Mouse (Mus musculus) hindbrain, embryonic 10.5 days (tissue): ENCODE measurements around the gene Psenen. TPM values are rescaled to one million over a fixed set of nuclear protein-coding genes. Genes with fewer than 3 reads are reported as not detected.

Source experiments
- DNase-seq: peaks from one replicate; pipeline ENCODE4 v3.0.0-alpha.2; 2017; ENCODE audit warnings: low spot score
- H3K27ac ChIP-seq: fragments of 300-500 bp; sonication (generic); 2 replicates; pipeline ENCODE4 v1.5.1; 2016; ENCODE audit warnings: mild to moderate bottlenecking, moderate library complexity
- H3K27me3 ChIP-seq: fragments of 300-500 bp; sonication (generic); 2 replicates; pipeline ENCODE4 v1.6.1; 2016; ENCODE audit warnings: mild to moderate bottlenecking; ENCODE audit not compliant: poor library complexity, insufficient read depth, severe bottlenecking
- H3K36me3 ChIP-seq: fragments of 300-500 bp; sonication (generic); 2 replicates; pipeline ENCODE4 v1.6.1; 2016; ENCODE audit warnings: mild to moderate bottlenecking, moderate library complexity
- H3K4me1 ChIP-seq: fragments of 300-500 bp; sonication (generic); replicated peaks from 2 replicates; pipeline ENCODE4 v1.6.1; 2016; ENCODE audit warnings: mild to moderate bottlenecking
- H3K4me3 ChIP-seq: fragments of 300-500 bp; sonication (generic); 2 replicates; pipeline ENCODE4 v1.5.1; 2016; ENCODE audit warnings: mild to moderate bottlenecking, moderate library complexity
- H3K9me3 ChIP-seq: fragments of 300-500 bp; sonication (generic); 2 replicates; pipeline ENCODE4 v1.6.1; 2016; ENCODE audit warnings: mild to moderate bottlenecking, moderate library complexity
- WGBS: fragments of 180-500 bp; shearing (Covaris S2); methylation state at CpG from one replicate; pipeline ENCODE4 v1.1.7; 2016; 5-methylcytosine and 5-hydroxymethylcytosine counted together
- polyA plus RNA-seq: library from polyadenylated mRNA; unstranded; fragments of >200 nt; fragmentation: Nextera tagmentation; extraction: Ambion mirVana; gene quantifications from 2 replicates; pipeline ENCODE4 v1.2.1, GENCODE M21; 2016

Psenen gene
- polyA plus RNA-seq, 1 experiment from 2014 or later = 140 TPM

DNA sequence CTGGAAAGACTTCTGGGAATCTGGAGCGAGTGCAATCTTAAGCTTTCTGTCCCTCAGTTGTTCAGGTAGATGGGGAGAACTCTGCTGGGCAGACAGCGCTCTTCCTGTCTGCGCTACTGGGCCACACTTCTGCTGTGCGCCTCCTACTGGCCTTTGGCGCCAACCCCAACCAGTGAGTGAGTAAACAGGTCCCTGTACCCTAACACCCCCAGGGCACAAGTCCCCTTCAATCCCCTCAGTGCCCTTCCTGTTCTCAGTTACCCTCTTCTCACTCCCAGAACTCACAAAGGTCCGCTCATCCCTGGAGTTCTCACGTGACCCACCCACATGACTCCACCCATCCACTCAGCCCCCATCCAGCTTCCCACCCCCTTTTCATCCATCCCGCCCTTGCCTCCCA is 45.1 kb downstream of the Psenen start:
- H3K27ac ChIP-seq = no peak overlapping the region

GRCm38 (mm10) chr7:30515003-30515760 is 48.2 kb downstream of the Psenen start:
- WGBS = 60% methylated on average over 24 of the region's 24 CpGs
- H3K4me1 ChIP-seq = peaks cover 9% of the 10 kb centered on the region
- no peaks in the 10 kb centered on the region for H3K36me3 ChIP-seq
- peaks cover 4% of the 10 kb centered on the region; the same call in 1 of the 2 replicates for H3K27me3 ChIP-seq
- no peak overlapping the region for H3K27ac ChIP-seq
- DNase-seq = no peak
- H3K9me3 ChIP-seq = no peaks in the 10 kb centered on the region
- H3K4me3 ChIP-seq = no peak overlapping the region

More for the DNA sequence above, 45.1 kb downstream of the Psenen start:
- Histone ChIP-seq H3K9me3 (no peaks in the 10 kb centered on the region), H3K4me1 (peaks cover 27% of the 10 kb centered on the region), H3K36me3 (peaks cover 10% of the 10 kb centered on the region), H3K4me3 (peak overlapping the region; percentile 23), H3K27me3 (peaks cover 9% of the 10 kb centered on the region)
- DNase-seq = no peak
- 42% methylated on average over 8 of the region's 8 CpGs for WGBS

Other genes starting within 250 kb of the Psenen start
- 26.8 and 28.1 TPM in 2 replicates for gene Syne4, start 248.8 kb downstream of the Psenen start, polyA plus RNA-seq
- gene E130208F15Rik, start 241.9 kb downstream of the Psenen start, polyA plus RNA-seq = 1.6 and 3.7 TPM in 2 replicates
- 19.6 and 23.1 TPM in 2 replicates for gene Sdhaf1, start 239.7 kb downstream of the Psenen start, polyA plus RNA-seq
- gene Lrfn3, start 200.9 kb downstream of the Psenen start, polyA plus RNA-seq = 5.5 and 7.8 TPM in 2 replicates
- gene Tyrobp, start 149.9 kb downstream of the Psenen start, polyA plus RNA-seq = 16.9 and 27.9 TPM in 2 replicates
- gene Hcst, start 143.8 kb downstream of the Psenen start, polyA plus RNA-seq = 0.55 and 0.57 TPM in 2 replicates
- 1.5 and 1.7 TPM in 2 replicates for gene Nfkbid, start 141.9 kb downstream of the Psenen start, polyA plus RNA-seq
- 69.7 and 184 TPM in 2 replicates for gene Aplp1, start 118.1 kb downstream of the Psenen start, polyA plus RNA-seq
- 11.8 and 35.0 TPM in 2 replicates for gene Kirrel2, start 105.9 kb downstream of the Psenen start, polyA plus RNA-seq
- gene Nphs1, start 105.3 kb downstream of the Psenen start, polyA plus RNA-seq = 1.7 and 4.2 TPM in 2 replicates
- gene Prodh2, start 70.0 kb downstream of the Psenen start, polyA plus RNA-seq = 0.40 TPM in 1 of 2 replicates, not detected in the other
- 40.1 and 79.4 TPM in 2 replicates for gene Arhgap33, start 28.6 kb downstream of the Psenen start, polyA plus RNA-seq
- gene Hspb6, start 11.4 kb downstream of the Psenen start, polyA plus RNA-seq = 4.1 and 5.3 TPM in 2 replicates
- gene Proser3, start 11.3 kb downstream of the Psenen start, polyA plus RNA-seq = 13.8 and 15.1 TPM in 2 replicates
- 47.6 and 50.2 TPM in 2 replicates for gene Lin37, start 3.8 kb downstream of the Psenen start, polyA plus RNA-seq
- gene U2af1l4, start 326 bp downstream of the Psenen start, polyA plus RNA-seq = 96.0 and 106 TPM in 2 replicates
- 16.4 and 16.9 TPM in 2 replicates for gene Gm49396, start 283 bp downstream of the Psenen start, polyA plus RNA-seq
- gene Igflr1, start 1.8 kb upstream of the Psenen start, polyA plus RNA-seq = 6.2 and 6.7 TPM in 2 replicates
- gene Kmt2b, start 25.1 kb upstream of the Psenen start, polyA plus RNA-seq = 9.6 and 11.0 TPM in 2 replicates
- gene Zbtb32, start 35.3 kb upstream of the Psenen start, polyA plus RNA-seq = 0.20 and 0.21 TPM in 2 replicates
- 0.52 and 1.2 TPM in 2 replicates for gene Upk1a, start 49.2 kb upstream of the Psenen start, polyA plus RNA-seq
- gene Cox6b1, start 62.5 kb upstream of the Psenen start, polyA plus RNA-seq = 810 and 924 TPM in 2 replicates
- 0.14 TPM in 1 of 2 replicates, not detected in the other for gene Etv2, start 72.2 kb upstream of the Psenen start, polyA plus RNA-seq
- gene Rbm42, start 86.7 kb upstream of the Psenen start, polyA plus RNA-seq = 145 and 175 TPM in 2 replicates
- gene Haus5, start 101.4 kb upstream of the Psenen start, polyA plus RNA-seq = 63.9 and 76.3 TPM in 2 replicates
- not detected in 2 replicates for gene Pmis2, start 108.0 kb upstream of the Psenen start, polyA plus RNA-seq
- gene 2200002J24Rik, start 135.3 kb upstream of the Psenen start, polyA plus RNA-seq = not detected in 2 replicates
- 0.91 and 1.6 TPM in 2 replicates for gene Atp4a, start 148.6 kb upstream of the Psenen start, polyA plus RNA-seq
- gene Tmem147, start 165.9 kb upstream of the Psenen start, polyA plus RNA-seq = 163 and 170 TPM in 2 replicates
- 0.26 and 0.69 TPM in 2 replicates for gene Gapdhs, start 180.1 kb upstream of the Psenen start, polyA plus RNA-seq
- 0.72 and 0.93 TPM in 2 replicates for gene Sbsn, start 187.8 kb upstream of the Psenen start, polyA plus RNA-seq
- gene Dmkn, start 200.1 kb upstream of the Psenen start, polyA plus RNA-seq = 0.59 TPM in 1 of 2 replicates, not detected in the other
- gene Krtdap, start 224.3 kb upstream of the Psenen start, polyA plus RNA-seq = not detected in 2 replicates